Mouse (Mus musculus): Measurements from ENCODE around the gene Vps41. TPM values are rescaled to one million over a fixed set of nuclear protein-coding genes. Genes with fewer than 3 reads are reported as not detected.

The Vps41 gene
- 45.5 and 51.3 TPM in 2 replicates for polyA plus RNA-seq (2015; fragmentation: Nextera tagmentation; extraction: Ambion mirVana)

- peak within 1 kb of the TSS; percentile 86 for H3K9ac ChIP-seq (ENCODE audit: low read depth, low read length)
- WGBS, result under 1% methylated on average over 21 of the region's 21 CpGs
- no peak for TF ChIP-seq CTCF (IDR thresholded peaks at IDR 0.05; ENCODE audit: low read depth)
These were observed at the start of gene Vps41 for GRCm38 (mm10) chr13:18717185-18717584. Gene Vps41, plus strand, starts transcription at chr13:18717286.

GRCm38 (mm10) chr13:18698518-18699065 is 18.5 kb upstream of the Vps41 start:
- no peak overlapping the region for H3K4me2 ChIP-seq (replicated peaks; ENCODE audit: low read depth)
- WGBS, result 50% methylated on average over 7 of the region's 7 CpGs

More at GRCm38 (mm10) chr13:18717185-18717584, at the start of gene Vps41:
- no peaks in the 10 kb centered on the region for H3K36me3 ChIP-seq (ENCODE audit: control insufficient read depth, insufficient read depth)
- peak within 1 kb of the TSS; percentile 73 for H3K4me2 ChIP-seq (replicated peaks; ENCODE audit: low read depth)
- H3K4me3 ChIP-seq (ENCODE audit: low read depth, low read length), result peak within 1 kb of the TSS; percentile 92
- no peaks in the 10 kb centered on the region for H3K27me3 ChIP-seq (replicated peaks; ENCODE audit: control insufficient read depth, insufficient read depth, low read length)
- H3K9me3 ChIP-seq (ENCODE audit: control insufficient read depth), result no peaks in the 10 kb centered on the region
- H3K27ac ChIP-seq (ENCODE audit: low read depth, low read length), result peak within 1 kb of the TSS; percentile 54; the same call in 1 of the 2 replicates
- H3K4me1 ChIP-seq (replicated peaks; ENCODE audit: control insufficient read depth, insufficient read depth, low read length), result 0 out of 2 replicates have a peak, but pooled peaks cover 3% of the 10 kb centered on the region
- peak; percentile 98 for ATAC-seq

GRCm38 (mm10) chr13:18711685-18712084 is 5.4 kb upstream of the Vps41 start:
- no peak overlapping the region for H3K27ac ChIP-seq (ENCODE audit: low read depth, low read length)
- no peak overlapping the region for H3K4me3 ChIP-seq (ENCODE audit: low read depth, low read length)
- WGBS, result 94% methylated on average over 1 of the region's 1 CpGs
- no peaks in the 10 kb centered on the region for H3K36me3 ChIP-seq (ENCODE audit: control insufficient read depth, insufficient read depth)
- H3K4me2 ChIP-seq (replicated peaks; ENCODE audit: low read depth), result no peak overlapping the region
- no peaks in the 10 kb centered on the region for H3K27me3 ChIP-seq (replicated peaks; ENCODE audit: control insufficient read depth, insufficient read depth, low read length)
- no peak for TF ChIP-seq CTCF (IDR thresholded peaks at IDR 0.05; ENCODE audit: low read depth)
- no peak for ATAC-seq
- H3K4me1 ChIP-seq (replicated peaks; ENCODE audit: control insufficient read depth, insufficient read depth, low read length), result no peaks in the 10 kb centered on the region
- H3K9me3 ChIP-seq (ENCODE audit: control insufficient read depth), result no peaks in the 10 kb centered on the region
- H3K9ac ChIP-seq (ENCODE audit: low read depth, low read length), result no peak overlapping the region

More at GRCm38 (mm10) chr13:18698518-18699065, 18.5 kb upstream of the Vps41 start:
- no peak overlapping the region for H3K4me3 ChIP-seq (ENCODE audit: low read depth, low read length)
- H3K36me3 ChIP-seq (ENCODE audit: control insufficient read depth, insufficient read depth), result no peaks in the 10 kb centered on the region
- no peak overlapping the region for H3K9ac ChIP-seq (ENCODE audit: low read depth, low read length)
- H3K27me3 ChIP-seq (replicated peaks; ENCODE audit: control insufficient read depth, insufficient read depth, low read length), result no peaks in the 10 kb centered on the region
- H3K27ac ChIP-seq (ENCODE audit: low read depth, low read length), result no peak overlapping the region
- no peak for ATAC-seq
- no peaks in the 10 kb centered on the region for H3K9me3 ChIP-seq (ENCODE audit: control insufficient read depth)
- H3K4me1 ChIP-seq (replicated peaks; ENCODE audit: control insufficient read depth, insufficient read depth, low read length), result no peaks in the 10 kb centered on the region
- peak; percentile 70 for TF ChIP-seq CTCF (IDR thresholded peaks at IDR 0.05; ENCODE audit: low read depth)

GRCm38 (mm10) chr13:18716707-18717106 is 379 bp upstream of the Vps41 start:
- Histone ChIP-seq H3K9ac (ENCODE audit: low read depth, low read length) (no peak overlapping the region), H3K27me3 (replicated peaks; ENCODE audit: control insufficient read depth, insufficient read depth, low read length) (no peaks in the 10 kb centered on the region), H3K36me3 (ENCODE audit: control insufficient read depth, insufficient read depth) (no peaks in the 10 kb centered on the region), H3K4me1 (replicated peaks; ENCODE audit: control insufficient read depth, insufficient read depth, low read length) (0 out of 2 replicates have a peak, but pooled peaks cover 3% of the 10 kb centered on the region), H3K27ac (ENCODE audit: low read depth, low read length) (no peak overlapping the region), H3K9me3 (ENCODE audit: control insufficient read depth) (no peaks in the 10 kb centered on the region), H3K4me3 (ENCODE audit: low read depth, low read length) (0 out of 2 replicates have a peak overlapping the region, but pooled peaks have one; percentile 92), H3K4me2 (replicated peaks; ENCODE audit: low read depth) (peak overlapping the region; percentile 73; the same call in 1 of the 2 replicates)
- no peak for ATAC-seq
- WGBS, result 43% methylated on average over 5 of the region's 5 CpGs
- TF ChIP-seq CTCF (IDR thresholded peaks at IDR 0.05; ENCODE audit: low read depth), result no peak

GRCm38 (mm10) chr13:18718461-18718860 is 1.4 kb downstream of the Vps41 start:
- Histone ChIP-seq H3K36me3 (ENCODE audit: control insufficient read depth, insufficient read depth) (peaks cover 7% of the 10 kb centered on the region; the same call in 1 of the 2 replicates), H3K9me3 (ENCODE audit: control insufficient read depth) (no peaks in the 10 kb centered on the region), H3K27ac (ENCODE audit: low read depth, low read length) (no peak overlapping the region), H3K4me2 (replicated peaks; ENCODE audit: low read depth) (peak overlapping the region; percentile 21; the same call in 1 of the 2 replicates), H3K9ac (ENCODE audit: low read depth, low read length) (no peak overlapping the region), H3K27me3 (replicated peaks; ENCODE audit: control insufficient read depth, insufficient read depth, low read length) (no peaks in the 10 kb centered on the region), H3K4me3 (ENCODE audit: low read depth, low read length) (no peak overlapping the region), H3K4me1 (replicated peaks; ENCODE audit: control insufficient read depth, insufficient read depth, low read length) (0 out of 2 replicates have a peak, but pooled peaks cover 3% of the 10 kb centered on the region)
- no peak for ATAC-seq
- TF ChIP-seq CTCF (IDR thresholded peaks at IDR 0.05; ENCODE audit: low read depth), result no peak
- 68% methylated on average over 5 of the region's 5 CpGs for WGBS

- Histone ChIP-seq H3K9me3 (ENCODE audit: control insufficient read depth) (no peaks in the 10 kb centered on the region), H3K4me3 (ENCODE audit: low read depth, low read length) (no peak overlapping the region), H3K4me2 (replicated peaks; ENCODE audit: low read depth) (no peak overlapping the region), H3K27me3 (replicated peaks; ENCODE audit: control insufficient read depth, insufficient read depth, low read length) (no peaks in the 10 kb centered on the region), H3K27ac (ENCODE audit: low read depth, low read length) (no peak overlapping the region), H3K36me3 (ENCODE audit: control insufficient read depth, insufficient read depth) (peaks cover 8% of the 10 kb centered on the region; the same call in 1 of the 2 replicates), H3K9ac (ENCODE audit: low read depth, low read length) (no peak overlapping the region), H3K4me1 (replicated peaks; ENCODE audit: control insufficient read depth, insufficient read depth, low read length) (no peaks in the 10 kb centered on the region)
- no peak for TF ChIP-seq CTCF (IDR thresholded peaks at IDR 0.05; ENCODE audit: low read depth)
- no peak for ATAC-seq
- 94% methylated on average over 3 of the region's 3 CpGs for WGBS
These were observed 13.6 kb downstream of the Vps41 start for GRCm38 (mm10) chr13:18730666-18731065.

Data from intestine, postnatal 0 days (tissue).